Mouse (Mus musculus): Measurements from ENCODE around the gene Ganc.

Ganc gene

DNA sequence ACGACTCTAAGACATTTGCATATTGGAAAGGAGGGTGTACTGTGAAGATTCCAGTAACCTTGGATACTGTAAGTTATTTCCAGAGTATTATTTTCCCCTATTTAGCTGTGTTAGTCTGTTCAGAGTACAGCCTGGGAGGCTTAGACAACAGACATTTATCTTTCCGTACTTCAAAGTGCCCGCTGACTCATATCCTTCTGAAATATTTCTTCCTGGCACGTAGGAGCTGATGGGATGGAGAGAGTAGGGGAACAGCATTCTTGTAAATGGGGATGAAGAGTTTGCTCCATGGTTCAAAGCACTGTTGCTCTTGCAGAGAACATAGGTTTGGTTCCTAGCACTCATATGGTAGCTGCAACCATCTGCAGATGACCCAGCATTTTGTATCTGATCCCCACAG is 48.9 kb downstream of the Ganc start:
- no peak for DNase-seq

DNA sequence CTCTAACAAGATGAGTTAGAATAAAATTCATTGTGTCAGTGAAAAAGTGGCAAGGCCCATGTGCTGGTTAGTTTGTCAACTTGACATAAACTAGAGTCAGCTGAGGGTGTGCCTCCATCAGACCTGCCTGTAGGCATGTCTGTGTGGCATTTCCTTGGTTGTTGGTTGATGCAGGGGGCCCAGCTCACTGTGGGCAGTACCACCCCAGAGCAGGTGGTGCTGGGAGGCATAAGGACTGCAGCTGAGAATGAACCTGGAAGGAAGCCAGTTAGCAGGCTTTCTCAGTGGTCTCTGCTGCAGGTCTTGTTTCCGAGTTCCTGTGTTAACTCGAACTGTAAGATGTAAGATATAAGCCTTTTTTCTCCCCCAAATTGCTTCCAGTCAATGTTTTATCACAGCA is 51.3 kb downstream of the Ganc start:
- no peak for DNase-seq

DNA sequence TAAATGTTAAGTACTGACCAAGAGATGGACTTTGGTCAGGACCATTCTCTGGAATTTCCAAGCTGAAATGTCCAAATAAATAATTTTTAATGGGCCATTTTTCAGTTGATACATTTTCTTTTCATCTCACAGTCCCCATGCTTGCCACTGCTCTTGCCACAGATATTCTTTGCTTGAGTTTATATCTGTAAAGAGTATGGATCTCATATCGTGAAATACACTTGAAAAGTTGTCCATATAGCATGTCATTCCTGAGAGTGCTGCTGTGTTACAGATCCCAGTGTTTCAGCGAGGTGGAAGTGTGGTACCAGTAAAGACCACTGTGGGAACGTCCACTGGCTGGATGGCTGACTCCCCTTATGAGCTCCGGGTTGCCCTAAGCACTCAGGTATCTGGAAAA is 52.0 kb downstream of the Ganc start, which contains the start of gene Capn3:
Capn3 (plus strand) TSS at position 301 of the 400 bp plus-strand sequence.
- DNase-seq = no peak

DNA sequence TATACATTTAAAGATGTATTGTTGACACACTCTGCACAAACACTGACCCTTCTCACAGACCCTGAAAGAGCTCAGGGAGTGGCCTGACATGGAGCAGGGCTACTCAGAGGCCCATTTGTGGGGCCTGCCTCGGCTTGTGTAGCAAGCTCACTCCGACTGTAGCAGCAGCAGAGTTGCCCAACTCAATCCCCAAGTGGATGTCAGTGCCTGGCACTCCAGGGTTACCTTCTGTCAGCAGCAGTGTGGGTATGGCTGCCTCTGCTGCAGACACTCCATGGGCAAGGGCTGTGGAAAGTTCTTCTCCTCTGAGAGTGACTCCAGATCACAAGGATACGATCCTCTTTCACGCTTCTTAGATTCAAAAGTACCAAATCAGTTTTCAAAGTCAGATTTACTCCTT is 56.5 kb downstream of the Ganc start:
- no peak for DNase-seq

DNA sequence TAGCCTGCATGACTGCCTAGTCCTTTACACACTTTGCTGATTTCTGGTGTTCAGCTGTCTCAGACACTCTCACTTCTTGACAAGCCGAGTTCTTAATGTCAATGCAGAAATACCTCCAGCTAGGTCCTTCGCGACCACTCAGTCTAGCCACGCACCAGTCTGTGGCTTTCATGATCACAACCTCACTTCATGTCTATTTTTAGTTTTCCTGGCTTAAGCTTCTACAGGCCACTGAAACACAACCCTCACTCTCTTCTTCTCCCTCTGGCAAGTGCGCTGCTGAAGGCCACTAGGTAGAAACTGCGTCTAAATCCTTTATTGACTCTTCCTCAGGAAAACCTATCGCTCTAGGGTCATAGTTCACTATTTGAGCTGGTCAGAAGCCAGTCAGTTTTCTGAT is 59.6 kb downstream of the Ganc start:
- no peak for DNase-seq

DNA sequence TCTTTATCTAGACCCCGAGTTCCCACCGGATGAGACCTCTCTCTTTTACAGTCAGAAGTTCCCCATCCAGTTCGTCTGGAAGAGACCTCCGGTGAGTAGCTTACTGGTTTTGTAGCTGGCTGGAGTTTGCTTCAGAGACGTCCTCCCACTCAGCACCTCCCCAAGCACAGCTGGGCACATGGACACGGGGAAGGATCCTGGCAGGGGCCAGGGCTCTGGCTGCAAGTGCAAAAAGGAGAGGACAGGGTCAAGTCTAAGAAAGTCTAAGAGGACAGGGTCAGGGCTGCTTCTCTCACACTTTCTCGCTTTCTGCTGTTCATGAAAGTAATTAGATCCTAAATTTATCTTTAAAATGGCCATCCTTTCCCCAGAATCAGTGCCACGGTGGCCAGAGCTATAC is 60.4 kb downstream of the Ganc start:
- no peak for DNase-seq

DNA sequence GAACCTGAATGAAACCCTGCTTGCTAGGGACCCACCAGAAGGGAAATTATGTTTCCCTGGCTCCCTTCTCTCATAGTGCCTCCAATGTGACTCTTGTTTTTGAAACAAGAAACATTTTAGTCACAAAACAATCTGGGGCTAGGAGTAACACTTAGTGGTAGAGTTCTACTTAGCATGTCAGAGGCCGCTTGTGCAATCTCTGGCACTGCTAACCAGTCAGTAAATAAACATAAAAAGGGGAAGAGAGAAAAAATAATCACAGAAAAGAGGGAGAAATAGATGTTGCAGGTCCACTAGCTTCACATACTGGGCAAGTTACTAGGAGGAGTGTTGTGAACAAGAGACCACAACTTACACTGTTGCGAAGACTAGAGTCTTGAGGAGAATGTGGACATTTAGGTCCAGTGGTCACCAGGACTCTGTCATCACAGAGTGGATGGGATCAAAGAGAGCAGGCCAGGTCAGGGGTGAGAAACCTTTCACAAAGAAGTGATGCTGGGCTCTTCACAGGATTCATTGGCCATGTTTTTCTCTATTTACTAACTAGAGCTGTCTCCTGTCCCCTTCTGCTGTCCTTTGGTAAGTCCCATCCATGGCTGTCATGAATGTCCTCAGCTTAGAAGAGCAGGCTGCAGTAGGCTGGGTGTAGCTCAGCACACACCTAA is 61.2 kb downstream of the Ganc start:
- DNase-seq = no peak

DNA sequence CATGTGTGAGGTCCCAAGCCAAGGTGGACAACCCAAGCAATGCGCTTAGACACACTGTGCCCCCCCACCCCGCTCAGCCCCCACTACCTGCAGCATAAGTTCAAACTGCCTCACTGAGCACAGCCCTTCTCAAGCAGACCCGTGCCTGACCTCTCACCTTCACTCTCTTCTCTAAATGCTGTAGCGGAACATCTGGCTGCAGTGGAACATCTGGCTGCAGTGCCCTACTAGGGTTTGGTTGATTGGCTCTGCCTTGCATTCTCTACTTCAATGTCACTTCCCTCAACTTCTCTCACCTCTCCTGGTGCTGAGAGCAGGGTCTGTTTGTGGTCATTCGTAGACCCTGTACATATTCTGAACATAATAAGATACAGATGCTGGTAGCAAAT is 61.7 kb downstream of the Ganc start:
- DNase-seq = no peak

DNA sequence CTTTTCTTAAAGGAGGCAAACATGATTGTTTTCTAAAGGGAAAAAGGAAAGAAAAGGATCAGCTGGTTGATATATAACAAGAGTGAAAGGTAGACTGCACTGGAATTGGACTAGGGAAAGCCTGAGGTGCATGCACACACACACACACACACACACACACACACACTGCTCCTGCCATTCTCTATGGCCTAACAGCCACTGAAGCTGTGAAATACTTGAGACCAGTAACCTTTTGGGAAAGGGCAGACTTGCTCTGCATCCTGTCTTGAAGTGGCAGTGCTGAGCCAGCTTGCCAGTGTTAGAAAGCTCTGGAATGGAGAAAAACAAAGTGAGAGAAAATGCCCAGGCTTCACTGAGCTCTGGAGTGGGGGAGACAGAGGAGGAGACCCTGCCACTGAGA is 64.3 kb downstream of the Ganc start:
- no peak for DNase-seq

DNA sequence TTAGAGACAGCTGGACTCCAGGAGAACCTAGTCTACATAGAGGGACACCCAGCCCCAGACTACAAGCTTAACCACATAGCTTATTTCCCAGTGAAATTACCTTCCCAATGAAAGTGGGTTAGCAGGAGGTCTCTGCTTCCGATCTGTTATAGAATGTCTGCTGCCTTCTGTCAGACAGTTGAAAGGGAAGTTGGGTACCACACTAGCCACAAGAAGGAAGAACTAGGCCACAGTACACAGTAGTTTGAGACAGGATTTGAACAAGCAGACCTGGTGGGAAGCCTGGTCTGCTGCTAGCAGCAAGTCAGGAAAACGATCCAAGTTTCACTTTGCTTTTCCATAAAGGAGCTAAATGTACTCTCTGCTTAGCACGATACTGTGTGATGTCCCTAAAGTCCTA is 65.5 kb downstream of the Ganc start:
- no peak for DNase-seq

DNA sequence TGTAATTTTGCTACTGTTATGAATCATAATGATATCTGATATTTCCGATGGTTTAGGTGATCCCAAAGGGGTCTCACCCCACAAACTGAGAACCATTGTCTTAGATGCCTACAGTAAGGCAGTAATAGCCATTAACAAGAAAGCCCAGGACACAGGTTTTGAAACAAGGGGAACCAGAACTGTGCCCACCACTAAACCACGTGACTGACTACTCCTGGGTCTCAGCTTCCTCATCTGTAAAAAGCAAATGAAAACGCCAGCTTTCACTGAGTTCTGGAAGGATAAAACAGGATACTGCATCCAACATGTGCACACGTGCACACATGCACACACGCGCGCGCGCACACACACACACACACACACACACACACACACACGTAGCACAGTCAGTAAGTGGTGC is 66.0 kb downstream of the Ganc start:
- no peak for DNase-seq

DNA sequence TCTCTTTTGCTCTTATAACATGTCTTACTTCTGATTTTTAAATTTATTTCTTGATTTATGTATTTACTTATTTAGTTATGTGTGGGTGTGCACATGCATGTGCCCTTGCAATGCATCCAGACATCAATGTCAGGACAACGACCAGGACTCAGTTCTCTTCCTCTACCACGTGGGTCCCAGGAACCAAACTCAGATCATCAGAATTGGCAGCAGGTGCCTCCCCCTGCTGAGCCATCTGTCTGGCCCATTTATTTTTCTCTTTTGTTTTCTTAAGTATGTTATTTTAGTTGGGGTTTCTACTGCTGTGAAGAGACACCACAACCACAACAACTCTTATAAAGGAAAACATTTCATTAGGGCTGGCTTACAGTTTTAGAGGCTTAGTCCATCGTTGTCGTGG is 67.2 kb downstream of the Ganc start:
- DNase-seq = no peak

DNA sequence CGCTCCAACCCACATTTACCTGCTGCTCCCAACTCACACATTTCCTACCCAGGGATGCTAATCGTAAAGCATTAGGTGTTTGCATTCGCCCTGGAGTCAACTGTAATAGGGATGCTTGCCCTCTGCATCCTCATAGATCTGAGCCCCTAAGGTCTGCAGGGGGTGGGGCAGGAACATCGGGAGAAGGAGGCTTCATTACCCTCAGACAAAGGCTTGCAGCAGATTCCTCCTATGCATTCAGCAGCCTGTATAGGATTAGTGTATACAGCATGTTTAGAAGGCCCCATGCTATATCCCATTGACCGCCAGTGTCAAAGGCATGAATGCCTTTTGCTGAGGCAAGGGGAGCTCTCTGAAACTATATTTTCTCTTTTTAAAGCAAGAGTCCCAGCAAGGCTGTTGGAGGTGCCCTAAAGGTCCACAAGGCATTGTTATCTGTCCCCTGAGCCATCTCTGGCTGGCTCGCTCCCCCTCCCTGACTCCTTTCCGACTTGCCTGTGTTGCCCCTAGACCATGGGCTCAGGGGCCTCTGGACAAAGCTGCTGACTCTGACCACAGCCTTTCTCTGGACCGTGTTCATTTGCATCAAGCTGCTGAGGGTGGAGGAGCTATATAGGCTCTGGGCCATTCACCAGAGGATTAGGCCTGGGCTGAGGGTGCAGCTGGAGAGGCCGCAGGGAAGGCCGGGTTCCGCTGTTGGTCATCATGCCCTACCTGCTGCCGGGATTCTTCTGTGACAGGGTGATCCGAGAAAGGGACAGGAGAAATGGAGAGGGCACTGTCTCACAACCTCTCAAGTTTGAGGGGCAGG is 72.8 kb downstream of the Ganc start:
- DNase-seq = no peak

DNA sequence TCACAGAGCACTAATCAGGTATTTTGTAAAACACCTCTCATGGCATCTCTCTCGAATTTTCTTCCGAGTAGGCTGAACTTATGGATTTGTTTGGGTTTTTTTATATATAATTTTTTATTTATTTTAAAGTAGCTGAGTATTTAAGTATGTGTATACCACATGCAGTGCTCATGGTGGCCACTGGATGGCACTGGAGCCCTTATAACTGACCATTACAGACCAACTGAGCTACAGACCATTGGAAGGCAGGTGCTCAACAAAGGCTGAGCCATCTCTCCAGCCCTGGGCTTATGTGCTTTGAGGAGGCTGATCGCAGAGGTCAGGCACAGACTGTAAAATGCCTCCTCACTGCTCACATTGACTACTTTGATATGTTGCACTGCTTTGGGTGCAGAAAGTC is 74.9 kb downstream of the Ganc start:
- peak; percentile 74 for DNase-seq

DNA sequence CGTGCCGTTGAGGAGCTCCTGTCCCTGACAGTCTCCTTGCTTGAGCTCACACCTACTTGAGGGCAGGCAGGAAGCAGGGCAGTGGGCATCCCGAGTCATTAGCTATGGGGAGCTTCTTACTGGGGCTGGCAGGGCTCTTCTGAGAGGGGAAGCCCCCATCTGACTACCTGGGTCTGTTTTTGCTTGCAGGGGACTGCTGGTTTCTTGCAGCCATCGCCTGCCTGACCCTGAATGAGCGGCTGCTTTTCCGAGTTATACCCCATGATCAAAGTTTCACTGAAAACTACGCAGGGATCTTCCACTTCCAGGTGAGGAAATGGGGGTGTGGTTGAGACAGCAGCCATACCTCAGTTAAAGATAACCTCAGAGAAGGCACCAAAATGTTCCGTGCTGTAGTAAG is 78.2 kb downstream of the Ganc start:
- DNase-seq = no peak

DNA sequence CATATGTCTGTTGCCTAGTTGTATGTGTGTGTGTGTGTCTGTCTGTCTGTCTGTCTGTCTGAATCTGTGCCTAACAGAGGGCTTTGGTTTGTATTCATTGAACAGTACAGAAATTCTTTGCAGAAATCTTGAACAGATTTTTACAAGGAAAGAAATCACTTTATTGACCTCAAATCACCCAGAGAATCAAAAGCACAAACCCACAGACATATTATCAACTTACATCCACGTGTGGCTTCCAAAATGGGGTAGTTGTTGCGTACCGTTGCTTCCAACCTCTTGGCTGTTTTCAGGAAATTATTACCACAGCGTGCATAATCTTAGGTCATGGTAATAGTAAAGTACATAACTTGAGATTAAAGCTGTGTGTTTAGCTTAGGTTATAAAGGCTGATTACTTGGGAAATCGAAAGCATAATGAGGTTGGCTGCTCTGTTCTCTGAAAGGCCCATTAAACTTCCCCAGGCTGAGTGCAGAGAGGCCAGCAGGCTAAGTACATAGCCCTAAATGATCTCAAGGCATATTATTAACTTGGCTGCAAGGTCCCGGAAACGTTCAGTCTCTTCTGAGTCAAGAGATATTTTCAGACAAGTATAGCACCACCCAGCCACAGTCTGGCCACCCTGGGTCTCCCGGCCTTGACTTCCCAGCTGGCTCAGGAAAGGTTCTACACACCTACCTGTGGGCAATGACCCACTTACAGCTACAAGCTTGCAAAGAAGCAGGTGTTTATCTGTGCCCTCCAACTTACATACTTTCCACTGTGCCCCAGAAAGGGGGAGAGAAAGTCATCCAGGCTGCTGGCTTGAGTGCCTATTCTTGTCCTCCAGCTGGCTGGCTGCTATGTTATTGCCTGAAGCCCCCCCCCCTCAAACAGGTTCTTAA is 79.1 kb downstream of the Ganc start:
- no peak for DNase-seq

DNA sequence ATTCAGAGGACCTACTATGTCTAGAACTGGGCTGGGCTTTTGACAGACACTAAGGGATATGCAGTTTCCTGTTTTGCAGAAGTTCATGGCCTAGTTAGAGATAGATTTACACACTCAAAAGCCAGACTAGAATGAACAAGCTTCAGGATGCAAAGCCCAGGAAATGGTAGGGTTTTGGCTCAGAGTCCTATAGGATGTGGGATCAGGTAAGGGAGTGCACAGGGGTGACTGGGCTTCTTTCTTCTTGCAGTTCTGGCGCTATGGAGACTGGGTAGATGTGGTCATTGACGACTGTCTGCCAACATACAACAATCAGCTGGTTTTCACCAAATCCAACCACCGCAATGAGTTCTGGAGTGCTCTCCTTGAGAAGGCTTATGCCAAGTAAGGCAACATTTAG is 80.5 kb downstream of the Ganc start:
- DNase-seq = no peak

DNA sequence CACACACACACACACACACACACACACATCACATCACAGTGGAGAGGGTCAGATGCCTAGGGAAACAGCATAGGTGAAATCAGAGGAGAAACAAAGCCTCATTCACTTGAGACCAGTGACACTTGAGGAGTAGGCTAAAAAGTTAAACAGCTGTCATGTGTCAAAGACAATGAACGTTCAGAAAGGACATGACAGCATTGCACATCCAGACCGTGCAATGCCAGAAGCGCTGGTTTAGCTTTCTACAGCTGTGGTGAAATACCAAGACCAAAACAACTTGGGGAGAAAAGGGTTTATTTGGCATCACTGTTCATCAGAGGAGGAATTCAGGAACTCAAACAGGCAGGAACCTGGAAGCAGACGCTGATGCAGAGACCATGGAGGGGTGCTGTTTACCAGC is 89.6 kb downstream of the Ganc start:
- DNase-seq = no peak

DNA sequence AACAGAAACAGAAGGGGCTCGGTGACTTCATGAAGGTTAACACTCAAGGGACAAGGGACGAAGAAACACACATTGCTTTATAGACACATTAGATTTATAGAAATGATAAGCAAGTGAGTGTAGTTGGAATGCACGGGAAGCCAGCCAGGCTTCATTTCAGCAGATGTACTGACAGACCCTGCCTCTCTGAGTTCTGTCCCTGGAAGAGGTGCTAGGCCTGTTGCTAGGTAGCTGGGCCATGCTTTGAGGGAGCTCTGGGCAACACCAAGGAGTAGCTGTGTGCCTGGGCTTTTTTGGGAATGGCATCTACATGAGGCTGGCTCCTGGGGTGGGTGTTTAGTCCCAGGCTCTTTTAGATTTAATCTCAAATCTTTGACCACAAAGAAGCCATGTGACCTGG is 92.8 kb downstream of the Ganc start:
- DNase-seq = peak; percentile 29

DNA sequence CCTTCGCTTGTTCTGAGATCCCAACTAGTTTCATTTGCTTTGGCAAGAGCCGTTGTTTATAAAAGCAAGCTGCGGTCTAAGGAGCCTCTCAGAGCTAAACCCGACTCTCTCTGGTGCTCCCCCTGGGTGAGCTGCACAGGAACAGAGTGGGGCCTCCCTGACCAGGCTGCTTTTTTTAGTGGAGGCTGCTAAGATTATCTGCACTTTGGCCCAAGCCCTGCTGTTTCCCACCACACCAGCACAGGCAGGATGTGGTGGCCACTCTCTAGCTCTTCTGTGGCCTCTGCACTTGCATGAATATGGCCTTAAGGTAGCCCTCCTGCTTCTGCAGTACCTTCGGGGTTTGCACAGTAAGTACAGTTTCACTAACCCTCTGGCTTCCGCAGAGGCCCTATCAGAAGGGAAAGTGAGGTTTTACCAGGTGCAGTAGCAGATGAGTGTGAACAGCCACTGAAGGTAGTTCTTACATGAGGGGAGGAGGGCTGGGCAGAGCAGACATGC is 96.3 kb downstream of the Ganc start:
- no peak for DNase-seq

DNA sequence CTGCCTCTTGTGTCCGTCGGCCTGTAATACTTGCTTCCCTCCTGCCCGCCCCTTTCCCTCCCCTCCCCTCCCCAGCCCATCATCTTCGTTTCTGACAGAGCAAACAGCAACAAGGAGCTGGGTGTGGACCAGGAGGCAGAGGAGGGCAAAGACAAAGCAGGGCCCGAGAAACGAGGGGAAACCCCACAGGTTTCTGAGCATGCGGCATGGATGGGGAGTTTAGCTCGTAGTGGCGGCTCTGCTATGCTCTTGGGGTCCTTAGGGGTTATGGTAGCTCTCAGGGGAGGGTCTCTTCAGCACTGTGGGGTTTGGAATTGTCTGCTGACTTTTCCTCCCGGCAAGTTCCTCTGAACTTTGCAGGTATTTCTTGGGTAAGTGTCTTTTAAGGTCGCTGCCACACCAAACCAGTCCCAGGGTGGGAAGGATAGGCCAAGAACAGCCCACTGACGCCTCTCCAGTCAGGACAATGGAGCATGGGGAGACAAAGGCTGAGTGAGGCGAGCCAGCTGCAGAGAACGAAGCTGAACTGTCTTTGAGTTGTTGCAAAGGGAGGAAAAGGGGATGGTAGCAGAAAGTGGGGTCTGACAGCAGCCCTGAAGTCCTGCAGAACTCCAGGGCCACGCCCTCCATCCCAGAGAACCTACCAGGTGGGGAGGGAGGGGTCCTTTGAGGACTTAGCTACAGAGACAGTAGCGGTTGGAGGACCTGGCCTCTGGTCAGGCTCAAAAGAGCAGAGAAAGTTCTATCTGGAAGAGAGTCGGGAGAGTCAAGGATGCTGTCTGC is 97.6 kb downstream of the Ganc start:
- DNase-seq = no peak

DNA sequence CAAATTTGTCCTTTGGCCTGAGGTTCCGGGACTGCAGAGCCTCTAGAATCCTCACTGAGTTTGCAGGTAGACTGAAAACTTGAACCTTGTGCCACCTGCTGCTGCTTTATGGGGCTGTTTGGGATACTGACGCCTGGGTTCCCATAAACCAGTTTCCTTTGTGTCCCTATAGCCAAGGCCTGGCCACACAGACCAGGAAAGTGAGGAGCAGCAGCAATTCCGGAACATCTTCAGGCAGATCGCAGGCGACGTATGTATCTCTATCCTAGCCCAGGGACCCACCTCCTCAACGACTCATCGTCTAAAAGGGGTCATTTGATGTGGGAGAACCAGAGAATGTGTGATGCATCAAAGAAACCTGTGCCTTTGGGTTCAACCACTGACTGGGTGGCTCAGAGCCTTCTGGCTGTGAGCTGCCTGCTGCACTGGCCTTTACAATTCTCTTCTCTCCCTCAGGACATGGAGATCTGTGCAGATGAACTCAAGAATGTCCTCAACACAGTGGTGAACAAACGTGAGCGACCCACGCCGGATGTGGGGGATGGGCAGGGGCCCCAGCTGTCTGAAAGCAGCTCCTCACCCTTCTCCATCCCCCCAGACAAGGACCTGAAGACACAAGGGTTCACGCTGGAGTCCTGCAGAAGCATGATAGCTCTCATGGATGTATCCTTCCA is 98.4 kb downstream of the Ganc start:
- DNase-seq = no peak

Measured in right cerebral cortex, postnatal 14 days (tissue).